Mouse (Mus musculus) frontal cortex, postnatal 10 days (tissue): ENCODE measurements around the gene Chat.

ENCODE experiments used
- DNase-seq, 2 experiments: peaks; one replicate each; pipeline ENCODE4 v3.0.0; 2022; ENCODE audit warnings: low spot score in 2 of 2, mixed read lengths in 1 of 2

Gene Chat

DNA sequence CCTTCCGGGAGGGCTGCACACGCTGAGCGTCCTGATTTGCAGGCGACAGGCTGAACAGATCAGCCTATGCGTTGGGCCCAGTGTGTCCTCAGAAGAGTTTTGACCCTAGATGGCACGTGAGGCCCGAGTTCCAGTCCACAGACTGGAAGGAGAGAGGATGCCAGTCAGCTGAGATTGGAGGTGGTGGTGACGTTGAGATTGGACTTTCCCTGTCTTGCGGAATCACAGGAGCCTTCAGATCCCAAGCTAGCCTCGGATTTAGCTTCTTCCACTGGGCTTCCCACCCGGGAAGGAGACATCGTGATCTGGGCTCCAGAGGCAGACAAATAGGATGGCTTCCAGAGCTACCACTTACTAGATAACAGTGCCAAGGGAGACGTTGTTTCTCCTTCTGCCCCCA lies at the start of gene Chat:
Chat (minus strand) TSS at position 101 of the 400 bp plus-strand sequence.
- DNase-seq, result no peak

DNA sequence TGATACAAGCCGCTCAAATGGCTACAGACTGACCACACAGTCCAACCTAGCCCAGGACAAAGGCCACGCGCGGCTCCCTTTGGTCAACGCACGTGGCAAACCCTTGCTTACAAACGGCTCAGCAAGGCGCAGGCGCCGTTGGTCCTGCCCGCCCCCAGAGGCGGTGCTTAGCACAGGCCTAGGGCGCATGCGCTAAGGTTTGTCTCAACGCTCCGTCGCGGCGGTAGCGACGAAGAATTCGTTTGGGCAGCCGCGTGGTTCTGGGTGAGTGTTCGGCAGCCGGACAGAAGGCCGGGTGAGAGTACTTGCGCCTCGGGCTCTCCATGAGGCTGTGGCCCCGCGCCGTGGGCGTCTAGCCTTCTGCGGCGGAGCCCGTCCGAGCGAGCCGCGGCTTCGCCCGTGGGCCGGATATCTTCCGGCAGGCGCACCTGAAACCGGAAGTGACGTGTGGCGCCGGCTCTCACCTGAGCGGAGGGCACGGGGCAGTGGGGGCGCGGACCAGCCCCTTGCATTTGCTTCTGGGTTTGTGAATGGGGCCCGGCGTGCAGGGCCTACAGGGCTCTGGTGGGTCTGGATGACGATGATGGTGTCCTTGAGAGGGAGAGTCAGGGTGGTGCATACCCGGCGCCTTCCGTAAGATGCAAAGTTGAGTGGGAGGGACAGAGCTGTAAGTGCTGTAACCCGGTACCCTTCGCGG lies 47.7 kb upstream of the Chat start, which contains the start of gene Ercc6:
Ercc6 (plus strand) TSS at position 186 of the 697 bp plus-strand sequence.
- peak; percentile 87 to 90 for DNase-seq

DNA sequence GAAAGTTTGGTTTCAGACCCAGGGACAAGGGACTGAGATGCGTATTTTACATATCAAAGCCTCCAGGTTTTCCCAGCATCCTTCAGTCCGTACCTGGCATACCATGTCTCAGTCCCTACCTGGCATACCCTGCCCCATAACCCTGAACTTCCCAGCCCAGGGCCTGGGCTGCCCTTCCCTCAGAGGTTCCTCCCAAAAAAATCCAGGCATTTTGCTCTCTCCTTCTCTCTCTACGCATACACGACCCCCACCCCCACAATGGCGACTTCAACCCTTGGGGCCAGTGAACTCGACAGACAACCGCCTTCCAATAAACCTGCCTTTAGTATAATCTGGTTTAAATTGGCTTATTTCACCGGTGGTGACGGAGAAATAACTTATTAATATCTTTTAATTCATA lies 47.1 kb upstream of the Chat start:
- DNase-seq, result no peak

DNA sequence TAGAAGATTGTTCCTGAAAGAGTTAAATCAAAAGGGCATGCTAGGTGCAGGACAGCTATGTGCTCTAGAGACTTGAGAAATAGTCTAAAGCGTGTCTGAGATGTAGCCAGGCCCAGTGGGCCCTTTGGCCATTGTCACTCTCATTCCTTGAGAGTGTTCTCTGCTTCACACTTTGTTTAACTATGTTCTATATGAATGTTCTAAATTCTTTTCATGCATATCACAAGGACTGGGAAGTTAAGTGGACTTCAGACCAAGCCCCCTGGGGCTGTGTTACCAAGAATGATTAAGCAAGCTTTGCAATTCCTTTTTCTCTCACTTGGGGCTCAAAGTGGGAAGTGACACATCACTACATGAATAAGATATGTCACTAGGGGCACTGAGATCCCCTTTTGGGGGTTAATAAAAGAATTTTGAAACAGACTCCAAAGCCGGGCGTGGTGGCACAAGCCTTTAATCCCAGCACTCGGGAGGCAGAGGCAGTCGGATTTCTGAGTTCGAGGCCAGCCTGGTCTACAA lies 43.7 kb upstream of the Chat start:
- DNase-seq, result no peak

DNA sequence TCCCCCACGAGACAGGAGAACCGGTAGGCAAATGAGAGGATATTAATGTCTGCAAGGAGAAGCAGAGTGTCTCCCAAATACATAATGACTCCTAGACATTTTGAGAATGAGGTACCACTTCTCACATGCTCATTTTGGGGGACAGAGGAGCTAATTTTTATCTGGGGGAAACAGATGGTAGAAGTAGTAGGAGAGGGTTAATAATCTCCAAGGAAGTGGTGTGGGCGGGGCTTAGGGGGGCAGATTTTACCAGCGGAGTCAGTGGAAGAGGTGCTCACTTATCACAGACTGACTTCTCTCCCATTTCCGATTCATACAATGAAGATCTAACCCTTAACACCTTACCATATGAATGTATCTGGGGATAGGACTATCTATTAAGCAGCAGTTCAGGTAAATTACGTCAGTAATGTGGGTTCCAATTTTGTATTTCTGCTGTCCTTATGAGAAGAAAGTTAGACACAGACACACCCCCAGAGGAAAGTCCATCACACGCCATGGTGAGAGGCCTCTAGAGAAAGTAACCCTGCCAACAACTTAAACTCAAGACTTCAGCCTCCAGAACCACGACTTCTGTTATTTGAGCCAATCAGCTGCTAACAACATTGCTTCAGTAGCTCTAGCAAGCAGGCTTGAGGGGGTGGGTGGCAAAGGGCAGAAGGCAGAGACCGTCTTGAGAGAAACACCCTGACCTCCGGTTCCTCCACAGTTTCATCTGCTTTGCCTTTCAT lies 42.5 kb upstream of the Chat start:
- DNase-seq, result no peak

DNA sequence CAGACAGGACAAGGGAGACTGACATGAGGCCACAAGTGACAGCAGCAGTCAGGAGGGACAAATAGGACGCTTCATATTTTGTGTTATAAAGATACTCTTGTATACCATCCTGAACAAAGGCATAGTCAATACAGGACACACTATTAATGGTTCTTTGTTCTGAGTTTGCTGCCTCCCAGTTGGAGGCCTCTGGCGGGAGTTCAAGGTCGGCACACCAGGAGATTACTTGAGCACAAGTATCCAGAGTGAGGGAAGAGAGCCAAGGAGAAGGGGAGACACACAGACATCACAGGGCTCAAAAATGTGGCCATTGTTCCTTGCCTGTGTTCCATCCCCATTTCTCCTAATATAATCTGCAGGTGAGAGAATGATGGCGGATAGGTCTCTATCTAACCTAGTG lies 41.4 kb upstream of the Chat start:
- no peak for DNase-seq

DNA sequence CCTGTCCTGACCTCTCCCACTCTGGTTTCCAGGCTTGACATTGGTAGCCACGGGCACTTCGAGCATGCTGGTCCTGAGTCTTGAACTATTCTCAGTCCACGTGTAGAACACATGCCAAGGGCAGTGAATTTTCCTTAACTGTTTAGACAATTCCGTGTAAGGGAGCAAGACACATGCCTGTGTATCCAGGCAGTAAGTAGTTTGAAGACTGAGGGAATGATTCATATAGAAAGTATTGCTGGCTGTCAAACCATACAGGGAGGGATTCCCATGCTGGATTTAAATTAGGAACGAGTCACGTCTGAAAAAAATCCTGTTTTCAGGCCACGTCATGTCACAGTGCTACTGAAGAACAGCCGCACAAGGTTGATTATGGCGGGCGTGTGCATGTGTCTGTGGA lies 40.5 kb upstream of the Chat start:
- DNase-seq, result no peak

DNA sequence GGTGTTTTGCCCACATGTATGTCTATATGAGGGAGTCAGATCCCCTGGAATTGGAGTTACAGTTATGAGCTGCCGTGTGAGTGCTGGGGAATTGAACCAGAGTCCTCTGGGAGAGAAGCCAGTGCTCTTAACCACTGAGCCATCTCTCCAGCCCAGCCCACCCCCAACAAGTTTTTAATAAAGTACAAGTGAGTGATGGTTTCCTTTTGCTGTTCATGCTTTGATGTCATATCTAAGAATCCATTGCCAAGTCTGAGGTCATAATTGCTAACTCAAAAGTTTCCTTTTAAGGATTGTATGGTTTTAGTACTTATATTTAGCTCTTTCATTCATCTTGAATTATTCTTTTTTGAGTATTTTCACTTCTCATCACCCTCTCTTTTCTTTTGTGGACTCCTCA lies 38.1 kb upstream of the Chat start:
- DNase-seq, result no peak

DNA sequence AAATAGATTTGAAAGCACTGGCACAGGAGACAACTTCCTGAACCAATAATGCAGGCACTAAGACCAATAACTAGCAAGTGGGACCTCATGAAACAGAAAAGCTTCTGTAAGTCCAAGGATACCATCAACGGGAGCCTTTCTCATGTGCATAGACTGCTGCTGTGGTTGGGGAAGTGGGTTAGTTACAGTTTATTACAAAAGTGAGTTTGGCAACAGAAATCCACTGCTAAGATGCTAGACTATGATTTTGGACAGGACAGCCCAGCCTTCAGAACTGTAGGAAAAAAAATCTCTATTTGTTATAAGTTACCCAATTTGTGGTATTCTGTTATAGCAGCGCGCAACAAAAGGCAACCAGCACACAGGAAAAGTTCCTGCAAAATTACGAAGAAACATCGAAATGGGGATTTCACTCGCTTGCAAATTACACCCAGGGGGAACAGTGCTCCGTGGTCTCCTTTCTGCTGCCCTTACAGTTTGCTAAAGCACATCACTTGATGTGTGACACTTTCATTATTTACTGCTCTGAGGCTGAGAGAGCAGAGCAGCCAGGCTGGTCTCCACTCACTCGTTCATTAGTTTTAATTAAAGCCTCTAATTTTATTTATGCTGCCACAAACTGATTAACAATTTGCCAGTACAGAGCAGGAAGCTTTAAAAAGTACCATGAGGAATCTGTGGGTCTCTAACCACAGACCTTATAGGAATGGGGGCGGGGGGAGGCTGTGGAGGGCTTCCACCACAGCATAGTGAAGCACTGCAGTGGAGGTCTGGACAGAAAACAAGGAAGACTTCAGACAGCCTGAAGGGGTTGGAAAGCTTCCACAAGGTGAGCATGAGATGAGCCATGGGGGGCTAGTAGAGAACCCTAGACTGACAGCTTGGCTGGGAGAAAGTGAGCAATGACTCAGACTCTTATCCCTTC lies 37.2 kb upstream of the Chat start:
- DNase-seq, result no peak

DNA sequence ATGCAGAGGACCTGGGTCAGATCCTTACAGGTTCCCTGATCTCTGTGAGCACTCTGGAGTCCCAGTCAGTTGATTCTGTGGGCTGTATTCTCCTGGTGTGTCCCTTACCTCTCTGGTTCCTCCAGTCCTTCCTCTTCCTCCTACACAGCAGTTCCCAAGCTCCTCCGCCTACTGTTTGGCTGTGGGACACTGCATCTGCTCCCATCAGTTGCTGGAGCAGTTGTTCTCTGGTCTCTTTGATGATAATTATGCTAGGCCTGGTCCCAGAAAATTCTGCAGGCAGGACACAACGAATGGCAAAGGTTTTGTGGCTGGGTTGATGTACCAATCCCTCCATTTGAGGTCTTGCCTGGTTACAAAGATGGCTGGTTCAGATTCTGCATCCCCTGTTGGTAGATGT lies 35.5 kb upstream of the Chat start:
- DNase-seq, result no peak

DNA sequence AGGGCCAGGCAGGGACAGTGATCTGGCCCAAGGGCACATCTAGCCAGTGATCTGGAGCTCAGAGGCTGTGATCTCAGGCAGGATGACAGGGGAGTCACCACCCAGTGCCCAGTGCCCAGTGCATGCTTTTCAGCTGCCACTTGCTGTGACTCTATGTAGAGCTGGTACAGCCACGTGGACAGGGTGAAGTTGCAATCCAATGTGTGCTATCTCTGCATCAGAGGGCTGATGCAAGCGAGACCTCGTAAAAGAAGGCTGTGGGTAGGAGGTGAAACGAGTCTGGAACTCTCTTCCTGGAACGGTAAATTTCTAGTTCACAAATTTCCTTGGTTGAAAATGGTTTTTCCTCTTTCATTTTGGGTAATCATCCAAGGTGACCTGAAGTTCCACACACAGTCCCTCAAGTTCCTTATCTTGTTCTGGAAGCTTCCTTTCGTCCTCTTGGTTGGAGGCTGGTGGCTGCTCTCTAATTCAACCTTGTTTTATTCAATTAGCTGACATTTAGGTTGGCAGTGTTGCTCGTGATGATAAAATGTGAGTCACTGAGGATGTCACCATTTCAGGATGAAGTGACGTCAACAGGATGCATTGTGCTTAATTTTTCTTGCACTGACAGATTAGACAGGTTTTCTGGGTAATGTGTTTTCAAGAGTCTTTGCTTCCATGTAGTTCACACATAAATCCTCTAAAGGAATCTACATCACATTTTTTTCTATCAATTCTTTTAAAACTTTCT lies 30.5 kb upstream of the Chat start:
- no peak for DNase-seq

DNA sequence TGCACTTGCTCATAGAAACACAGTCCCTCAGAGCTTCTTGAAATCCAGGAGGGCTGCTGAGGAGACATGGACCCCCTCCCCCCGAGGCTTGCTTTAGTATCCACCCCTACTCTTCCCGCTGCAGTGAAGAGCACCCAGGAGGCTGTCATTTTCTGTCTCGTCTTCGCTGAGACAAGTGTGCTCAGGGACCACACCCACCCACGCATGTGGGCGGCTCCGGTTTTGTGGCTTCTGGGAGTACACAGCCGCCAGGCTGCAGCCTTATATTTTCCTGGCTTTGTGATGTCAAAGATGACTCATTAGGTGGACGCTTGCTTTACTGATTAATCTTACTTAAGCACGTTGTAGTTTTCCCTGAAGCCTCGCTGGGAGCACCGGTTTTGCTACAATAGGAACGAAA lies 26.7 kb upstream of the Chat start:
- no peak for DNase-seq

DNA sequence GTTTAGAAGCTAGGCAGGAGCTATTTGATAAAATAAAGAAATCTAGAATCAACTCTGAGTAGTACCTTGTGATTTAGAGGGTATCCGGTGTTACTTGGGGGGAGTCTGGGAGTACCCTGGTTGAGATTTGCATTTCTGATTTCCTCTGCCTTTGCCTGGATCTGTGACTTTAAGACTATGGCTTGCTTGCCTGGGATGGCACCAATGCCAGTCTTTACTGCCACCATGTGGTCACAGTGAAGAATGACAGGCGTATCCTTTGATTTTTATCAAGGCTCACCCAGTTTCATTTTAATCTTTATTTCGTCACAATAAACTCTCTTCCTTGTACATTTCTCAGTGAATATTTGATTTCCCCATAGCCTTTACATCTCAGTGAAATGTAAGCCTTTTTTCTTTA lies 16.3 kb upstream of the Chat start:
- DNase-seq, result no peak

DNA sequence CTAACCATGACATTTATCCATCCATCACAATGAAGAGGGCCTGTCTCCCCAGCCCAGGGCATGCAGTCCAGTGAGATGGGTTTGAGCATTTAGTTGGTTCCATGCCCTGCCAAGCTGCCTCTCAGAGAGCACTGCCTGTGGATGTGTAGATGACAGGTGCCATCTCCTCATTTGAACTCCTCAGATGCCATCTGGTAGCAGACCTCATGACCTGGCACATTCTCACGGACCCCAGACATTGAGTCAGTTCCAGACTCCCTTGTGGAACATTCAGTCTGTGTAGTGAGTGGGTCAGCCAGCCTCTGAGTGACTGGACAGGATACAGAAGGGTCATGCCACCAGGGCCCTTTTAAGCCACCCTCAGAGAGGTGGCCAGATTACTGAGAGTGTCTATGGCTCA lies 11.8 kb upstream of the Chat start:
- DNase-seq, result no peak

DNA sequence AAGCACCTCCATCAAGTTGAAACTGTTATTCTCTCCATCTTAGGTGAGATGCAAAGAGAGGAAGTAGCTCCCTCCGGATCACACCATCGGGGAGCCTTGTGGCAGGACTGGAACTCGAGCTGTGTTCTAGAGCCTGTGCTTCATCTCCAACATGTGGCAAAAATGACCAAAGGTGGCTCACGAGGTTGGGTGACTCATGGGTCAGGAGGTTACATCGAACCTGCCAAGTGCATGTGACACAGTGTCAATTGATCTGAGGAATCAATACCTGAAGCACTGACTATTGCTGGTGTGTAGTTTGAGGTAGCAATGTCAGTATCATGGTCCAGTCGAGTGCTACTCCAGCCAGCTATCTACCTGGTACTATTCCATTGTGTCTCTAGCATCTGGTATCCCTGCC lies 10.8 kb upstream of the Chat start:
- no peak for DNase-seq

DNA sequence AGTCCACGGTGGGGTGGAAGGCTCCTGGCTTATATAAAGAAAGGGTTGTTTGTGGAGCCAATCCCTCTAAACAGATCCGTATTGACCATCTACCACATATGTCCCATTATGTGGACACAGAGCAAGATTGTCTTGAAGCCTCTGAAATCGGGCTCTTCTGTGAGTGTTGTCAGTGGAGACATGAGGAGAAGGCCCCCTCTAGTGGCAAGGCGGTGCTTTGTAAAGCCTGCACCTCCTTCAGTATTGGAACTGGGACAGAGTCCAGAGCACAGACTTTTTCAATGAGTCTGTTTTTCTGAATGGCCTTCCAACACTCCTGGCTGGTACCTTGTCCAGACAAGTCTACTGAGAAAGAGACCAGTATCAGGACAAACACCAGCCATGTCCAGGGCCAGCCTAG lies 7.2 kb upstream of the Chat start:
- peak; percentile 27 to 58 for DNase-seq

DNA sequence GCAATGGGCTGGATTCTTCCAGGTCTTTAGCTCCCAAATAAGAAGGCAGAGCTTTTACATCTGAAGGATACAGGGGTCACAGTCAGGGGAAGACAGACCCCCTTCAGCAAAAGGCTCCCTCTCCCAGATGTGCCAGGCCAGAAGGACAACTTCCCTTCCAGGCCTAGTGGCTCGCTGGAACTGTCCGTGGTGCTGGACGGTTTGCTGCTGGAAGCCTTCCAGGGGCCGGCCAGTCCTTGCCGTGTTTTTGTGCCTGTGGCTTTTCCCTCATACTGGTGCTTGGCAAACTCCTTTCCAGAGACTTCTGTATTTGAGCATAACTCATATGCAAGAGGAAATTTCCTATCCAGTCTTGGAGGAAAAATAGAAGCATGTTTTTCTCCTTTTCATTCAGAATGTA lies 1.8 kb upstream of the Chat start:
- no peak for DNase-seq

DNA sequence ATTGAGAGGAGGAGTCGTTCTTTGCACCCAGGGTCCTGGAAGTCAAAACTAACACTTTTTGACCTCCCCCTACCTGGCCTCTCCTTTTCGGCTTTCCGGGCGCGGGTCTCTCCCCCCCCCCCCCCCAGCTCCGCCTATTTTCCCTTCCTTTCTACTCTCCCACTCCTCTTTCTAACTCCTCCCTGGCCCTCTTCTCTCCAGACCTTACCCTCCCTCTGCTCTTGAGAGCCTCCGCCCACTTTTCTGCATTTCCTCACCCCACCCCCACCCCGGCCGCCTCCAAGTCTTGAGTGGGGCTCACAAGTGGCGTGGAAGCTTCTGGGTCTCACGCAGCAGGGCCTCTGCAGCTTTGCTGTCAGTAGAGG lies 301 bp downstream of the Chat start:
- DNase-seq, result no peak

DNA sequence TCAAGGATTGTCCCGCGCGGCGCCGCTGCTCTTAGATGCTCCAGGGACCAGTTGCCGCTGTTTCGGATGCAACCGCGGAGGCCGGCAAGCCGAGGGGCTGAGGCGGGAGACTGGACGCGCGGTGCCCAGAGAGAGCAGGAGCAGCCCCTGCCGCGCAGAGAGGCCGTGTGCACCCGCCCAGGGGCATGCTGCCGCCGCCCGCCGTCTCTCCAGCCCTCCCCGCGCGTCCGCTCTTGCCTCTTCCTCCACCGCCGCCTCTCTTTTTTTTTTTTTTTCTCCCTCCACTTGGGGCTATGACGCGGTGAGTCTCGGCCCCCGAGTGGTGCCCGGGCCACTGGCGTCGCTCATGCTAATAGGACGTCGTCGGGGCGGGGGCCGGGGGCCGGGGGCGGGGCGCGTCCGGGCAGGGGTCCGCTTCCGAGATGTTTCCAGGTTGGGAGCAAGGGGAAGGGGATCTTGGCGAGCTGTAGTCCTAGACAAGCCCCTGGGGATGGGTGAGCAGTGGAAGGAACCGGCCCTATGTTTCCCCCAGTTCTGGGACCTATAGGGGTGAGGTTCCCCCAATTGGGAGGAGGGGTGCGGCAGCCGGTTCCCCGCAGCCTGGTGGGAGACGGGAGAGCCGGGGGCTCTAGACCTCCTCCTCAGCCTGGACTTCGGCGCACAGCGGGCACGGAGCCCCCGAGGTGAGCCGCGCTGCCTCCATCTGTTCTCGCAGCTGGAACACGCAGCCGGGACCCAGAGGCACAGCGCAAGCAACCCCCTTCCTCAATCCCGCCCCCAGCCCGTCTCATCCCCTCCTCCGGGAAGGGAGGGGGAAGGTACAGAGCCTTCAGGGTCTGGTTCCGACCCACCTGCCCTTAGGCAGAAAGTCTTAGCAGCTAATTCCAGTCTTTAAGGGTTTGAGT lies 936 bp downstream of the Chat start, which contains the start of gene Slc18a3:
Slc18a3 (minus strand) TSS at position 250 of the 905 bp plus-strand sequence.
- no peak for DNase-seq
